Mouse (Mus musculus) lung, embryonic 15.5 days (tissue): ENCODE data around the gene Itgb2. TPM values are rescaled to one million over a fixed set of nuclear protein-coding genes. Genes with fewer than 3 reads are reported as not detected.

ENCODE experiments used
- ATAC-seq: fragments of 200-750 bp; cut with Nextera tagmentation; 2 replicates; pipeline ENCODE4 v1.8.0; 2017; ENCODE audit warnings: moderate number of reproducible peaks, borderline replicate concordance; ENCODE audit not compliant: low FRiP score, low TSS enrichment; ENCODE audit errors: extremely low read depth
- H3K27ac ChIP-seq: fragments of 300-500 bp; sonication (generic); 2 replicates; pipeline ENCODE4 v1.5.1; 2015; ENCODE audit warnings: moderate library complexity, mild to moderate bottlenecking, inconsistent platforms
- H3K27me3 ChIP-seq: fragments of 300-500 bp; sonication (generic); 2 replicates; pipeline ENCODE4 v1.6.1; 2015; ENCODE audit warnings: inconsistent platforms
- H3K36me3 ChIP-seq: fragments of 300-500 bp; sonication (generic); 2 replicates; pipeline ENCODE4 v1.6.1; 2015; ENCODE audit warnings: inconsistent platforms
- H3K4me1 ChIP-seq: fragments of 300-500 bp; sonication (generic); 2 replicates; pipeline ENCODE4 v1.6.1; 2015; ENCODE audit warnings: inconsistent platforms
- H3K4me2 ChIP-seq: fragments of 300-500 bp; sonication (generic); 2 replicates; pipeline ENCODE4 v1.6.1; 2015; ENCODE audit warnings: inconsistent platforms, mild to moderate bottlenecking, moderate library complexity
- H3K4me3 ChIP-seq: fragments of 300-500 bp; sonication (generic); 2 replicates; pipeline ENCODE4 v1.5.1; 2015; ENCODE audit warnings: mild to moderate bottlenecking, inconsistent platforms
- H3K9ac ChIP-seq: fragments of 300-500 bp; sonication (generic); 2 replicates; pipeline ENCODE4 v1.6.1; 2015; ENCODE audit warnings: inconsistent platforms
- H3K9me3 ChIP-seq: fragments of 300-500 bp; sonication (generic); 2 replicates; pipeline ENCODE4 v1.6.1; 2016; ENCODE audit warnings: inconsistent platforms
- WGBS: fragments of 180-500 bp; shearing (Covaris S2); methylation state at CpG from one replicate; pipeline ENCODE4 v1.1.7; 2015; 5-methylcytosine and 5-hydroxymethylcytosine counted together
- polyA plus RNA-seq: library from polyadenylated mRNA; unstranded; fragments of >200 nt; fragmentation: Nextera tagmentation; extraction: Ambion mirVana; gene quantifications from 2 replicates; pipeline ENCODE4 v1.2.1, GENCODE M21; 2015

Itgb2 gene
- polyA plus RNA-seq, 1 experiment from 2014 or later, result 5.3 TPM

GRCm38 (mm10) chr10:77556631-77557030 lies 26.6 kb downstream of the Itgb2 start:
- Histone ChIP-seq H3K9me3 (no peaks in the 10 kb centered on the region), H3K9ac (no peak overlapping the region), H3K27me3 (no peaks in the 10 kb centered on the region), H3K36me3 (no peaks in the 10 kb centered on the region), H3K4me3 (no peak overlapping the region), H3K4me2 (no peak overlapping the region), H3K4me1 (no peaks in the 10 kb centered on the region), H3K27ac (no peak overlapping the region)
- no peak for ATAC-seq
- whole genome bisulfite sequencing, result 89% methylated on average over 7 of the region's 7 CpGs

DNA sequence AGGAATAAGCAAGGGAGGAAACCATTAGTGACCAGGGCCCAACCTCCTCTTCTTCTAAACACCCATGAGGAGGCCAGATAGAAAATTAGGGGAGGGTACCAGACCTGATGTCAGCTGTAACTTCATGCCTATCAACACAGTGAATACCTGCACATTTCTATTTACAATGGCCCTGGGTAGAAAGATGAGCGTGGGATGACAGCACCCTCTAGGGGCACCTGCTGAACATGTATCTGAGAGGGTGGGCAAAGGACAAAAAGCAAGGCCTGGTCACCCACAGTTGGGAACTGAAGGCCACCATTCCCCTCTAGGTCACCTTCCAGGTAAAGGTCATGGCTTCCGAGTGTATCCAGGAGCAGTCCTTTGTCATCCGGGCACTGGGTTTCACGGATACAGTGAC lies 27.6 kb downstream of the Itgb2 start:
- H3K9ac ChIP-seq, result no peak overlapping the region
- ATAC-seq, result no peak
- H3K27me3 ChIP-seq, result no peaks in the 10 kb centered on the region
- no peaks in the 10 kb centered on the region for H3K36me3 ChIP-seq
- H3K4me3 ChIP-seq, result no peak overlapping the region
- WGBS, result 88% methylated on average over 4 of the region's 4 CpGs
- H3K27ac ChIP-seq, result no peak overlapping the region
- H3K9me3 ChIP-seq, result no peaks in the 10 kb centered on the region
- no peaks in the 10 kb centered on the region for H3K4me1 ChIP-seq
- H3K4me2 ChIP-seq, result no peak overlapping the region

DNA sequence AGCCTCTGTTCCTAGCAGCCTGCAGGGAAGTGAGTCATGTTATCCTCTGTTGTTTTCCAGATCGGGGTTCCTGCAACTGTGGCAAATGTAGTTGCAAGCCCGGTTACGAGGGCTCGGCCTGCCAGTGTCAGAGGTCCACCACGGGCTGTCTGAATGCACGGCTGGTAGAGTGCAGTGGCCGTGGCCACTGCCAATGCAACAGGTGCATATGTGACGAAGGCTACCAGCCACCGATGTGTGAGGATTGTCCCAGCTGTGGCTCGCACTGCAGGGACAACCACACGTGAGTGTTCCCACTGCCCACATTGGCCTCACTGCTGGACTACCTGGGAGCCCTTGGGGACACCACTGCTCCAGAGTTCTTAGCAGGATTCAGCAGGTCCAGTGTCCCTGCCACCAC lies 30.0 kb downstream of the Itgb2 start:
- ATAC-seq, result no peak
- Histone ChIP-seq H3K36me3 (no peaks in the 10 kb centered on the region), H3K9me3 (no peaks in the 10 kb centered on the region), H3K9ac (no peak overlapping the region), H3K4me1 (no peaks in the 10 kb centered on the region), H3K4me3 (no peak overlapping the region), H3K4me2 (no peak overlapping the region), H3K27ac (no peak overlapping the region), H3K27me3 (no peaks in the 10 kb centered on the region)
- 85% methylated on average over 11 of the region's 11 CpGs for WGBS

DNA sequence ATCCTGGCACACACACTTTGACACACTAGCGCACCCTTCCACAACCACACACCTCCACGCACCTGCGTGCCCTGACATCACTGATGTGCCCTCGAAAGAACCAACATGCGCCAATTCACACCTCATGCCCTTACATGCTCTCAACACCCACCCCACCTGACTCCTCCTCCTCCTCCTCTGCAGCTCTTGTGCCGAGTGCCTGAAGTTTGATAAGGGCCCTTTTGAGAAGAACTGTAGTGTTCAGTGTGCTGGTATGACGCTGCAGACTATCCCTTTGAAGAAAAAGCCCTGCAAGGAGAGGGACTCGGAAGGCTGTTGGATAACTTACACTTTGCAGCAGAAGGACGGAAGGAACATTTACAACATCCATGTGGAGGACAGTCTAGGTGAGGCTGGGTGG lies 30.8 kb downstream of the Itgb2 start:
- WGBS, result 68% methylated on average over 9 of the region's 9 CpGs
- H3K9ac ChIP-seq, result no peak overlapping the region
- ATAC-seq, result no peak
- H3K4me2 ChIP-seq, result no peak overlapping the region
- no peaks in the 10 kb centered on the region for H3K36me3 ChIP-seq
- H3K4me3 ChIP-seq, result no peak overlapping the region
- H3K9me3 ChIP-seq, result no peaks in the 10 kb centered on the region
- no peaks in the 10 kb centered on the region for H3K4me1 ChIP-seq
- no peak overlapping the region for H3K27ac ChIP-seq
- no peaks in the 10 kb centered on the region for H3K27me3 ChIP-seq

GRCm38 (mm10) chr10:77561508-77561907 lies 31.5 kb downstream of the Itgb2 start:
- Histone ChIP-seq H3K4me2 (no peak overlapping the region), H3K9ac (no peak overlapping the region), H3K4me3 (no peak overlapping the region), H3K27ac (no peak overlapping the region), H3K36me3 (no peaks in the 10 kb centered on the region), H3K4me1 (no peaks in the 10 kb centered on the region), H3K27me3 (no peaks in the 10 kb centered on the region), H3K9me3 (no peaks in the 10 kb centered on the region)
- no peak for ATAC-seq
- WGBS, result 59% methylated on average over 2 of the region's 2 CpGs

- H3K9me3 ChIP-seq, result no peaks in the 10 kb centered on the region
- H3K27ac ChIP-seq, result no peak overlapping the region
- 65% methylated on average over 8 of the region's 8 CpGs for WGBS
- H3K9ac ChIP-seq, result no peak overlapping the region
- ATAC-seq, result no peak
- H3K36me3 ChIP-seq, result no peaks in the 10 kb centered on the region
- no peak overlapping the region for H3K4me2 ChIP-seq
- H3K4me1 ChIP-seq, result peaks cover 10% of the 10 kb centered on the region
- H3K4me3 ChIP-seq, result no peak overlapping the region
- H3K27me3 ChIP-seq, result no peaks in the 10 kb centered on the region
These were observed 35.0 kb downstream of the Itgb2 start for GRCm38 (mm10) chr10:77565005-77565404.

DNA sequence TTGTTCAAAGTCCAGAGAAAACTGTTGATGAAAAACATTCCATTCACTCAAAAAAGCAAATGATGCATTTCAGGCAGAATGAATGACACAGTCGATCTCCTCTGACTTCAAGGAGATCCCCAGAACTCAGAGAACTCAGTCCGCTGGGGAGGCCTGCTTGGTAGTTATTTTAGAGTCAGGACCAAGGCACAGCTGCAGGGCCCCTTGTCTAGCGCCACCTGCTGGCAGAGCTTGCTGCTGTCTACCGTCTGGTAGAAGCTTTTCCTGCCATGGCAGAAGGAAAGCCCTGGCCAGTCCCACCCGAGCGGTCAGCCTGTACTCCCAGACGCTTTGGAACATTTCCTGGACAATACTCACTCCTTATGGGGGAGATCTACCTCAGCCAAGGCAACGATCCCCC lies 36.6 kb downstream of the Itgb2 start:
- Histone ChIP-seq H3K36me3 (no peaks in the 10 kb centered on the region), H3K4me1 (peaks cover 10% of the 10 kb centered on the region), H3K27me3 (no peaks in the 10 kb centered on the region), H3K9me3 (no peaks in the 10 kb centered on the region), H3K27ac (no peak overlapping the region), H3K4me2 (no peak overlapping the region), H3K4me3 (no peak overlapping the region), H3K9ac (no peak overlapping the region)
- ATAC-seq, result no peak
- 35% methylated on average over 8 of the region's 8 CpGs for WGBS

GRCm38 (mm10) chr10:77569481-77569880 lies 39.4 kb downstream of the Itgb2 start:
- 26% methylated on average over 7 of the region's 7 CpGs for WGBS
- no peak for ATAC-seq
- Histone ChIP-seq H3K27me3 (no peaks in the 10 kb centered on the region), H3K4me3 (no peak overlapping the region), H3K27ac (peak overlapping the region; percentile 31), H3K9me3 (no peaks in the 10 kb centered on the region), H3K36me3 (no peaks in the 10 kb centered on the region), H3K9ac (no peak overlapping the region), H3K4me1 (peaks cover 10% of the 10 kb centered on the region), H3K4me2 (no peak overlapping the region)

GRCm38 (mm10) chr10:77569973-77570658 lies 40.1 kb downstream of the Itgb2 start:
- no peak overlapping the region for H3K4me3 ChIP-seq
- no peaks in the 10 kb centered on the region for H3K9me3 ChIP-seq
- H3K9ac ChIP-seq, result no peak overlapping the region
- ATAC-seq, result no peak
- peak overlapping the region; percentile 33; the same call in 1 of the 2 replicates for H3K27ac ChIP-seq
- H3K4me2 ChIP-seq, result no peak overlapping the region
- no peaks in the 10 kb centered on the region for H3K27me3 ChIP-seq
- peaks cover 10% of the 10 kb centered on the region for H3K4me1 ChIP-seq
- no peaks in the 10 kb centered on the region for H3K36me3 ChIP-seq
- 30% methylated on average over 6 of the region's 6 CpGs for WGBS

GRCm38 (mm10) chr10:77572225-77572624 lies 42.2 kb downstream of the Itgb2 start:
- WGBS, result 25% methylated on average over 3 of the region's 3 CpGs
- Histone ChIP-seq H3K27ac (no peak overlapping the region), H3K4me2 (no peak overlapping the region), H3K9me3 (no peaks in the 10 kb centered on the region), H3K4me3 (no peak overlapping the region), H3K9ac (no peak overlapping the region), H3K27me3 (no peaks in the 10 kb centered on the region), H3K36me3 (no peaks in the 10 kb centered on the region), H3K4me1 (peaks cover 10% of the 10 kb centered on the region)
- ATAC-seq, result no peak

DNA sequence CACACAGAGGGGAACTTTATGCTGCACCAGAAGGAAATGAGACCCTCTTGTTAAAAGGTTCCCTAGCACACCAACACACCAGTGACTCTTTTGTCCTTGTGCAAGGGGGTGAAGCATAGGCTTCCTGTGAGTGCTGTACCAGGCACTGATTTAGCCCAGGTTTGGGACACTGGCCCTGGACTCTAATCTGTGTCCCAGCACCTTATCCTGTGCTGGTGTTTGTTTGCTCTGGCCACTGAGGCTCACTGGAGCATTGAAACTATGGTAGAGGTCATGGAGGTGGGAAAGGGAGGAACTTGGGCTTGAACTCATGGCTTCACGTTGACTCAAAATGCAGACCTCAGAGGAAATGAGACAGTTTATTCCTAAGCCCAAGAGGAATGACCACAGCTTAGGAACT lies 43.1 kb downstream of the Itgb2 start:
- ATAC-seq, result no peak
- H3K4me2 ChIP-seq, result no peak overlapping the region
- no peaks in the 10 kb centered on the region for H3K27me3 ChIP-seq
- no peak overlapping the region for H3K27ac ChIP-seq
- H3K4me1 ChIP-seq, result peaks cover 10% of the 10 kb centered on the region
- no peaks in the 10 kb centered on the region for H3K9me3 ChIP-seq
- no peak overlapping the region for H3K4me3 ChIP-seq
- 69% methylated on average over 1 of the region's 1 CpGs for WGBS
- no peak overlapping the region for H3K9ac ChIP-seq
- no peaks in the 10 kb centered on the region for H3K36me3 ChIP-seq

GRCm38 (mm10) chr10:77580027-77580920 lies 50.2 kb downstream of the Itgb2 start:
- H3K4me1 ChIP-seq, result peaks cover 24% of the 10 kb centered on the region
- no peak overlapping the region for H3K9ac ChIP-seq
- no peaks in the 10 kb centered on the region for H3K9me3 ChIP-seq
- no peaks in the 10 kb centered on the region for H3K36me3 ChIP-seq
- H3K27ac ChIP-seq, result no peak overlapping the region
- no peaks in the 10 kb centered on the region for H3K27me3 ChIP-seq
- H3K4me2 ChIP-seq, result peak overlapping the region; percentile 64; the same call in 1 of the 2 replicates
- WGBS, result 52% methylated on average over 10 of the region's 10 CpGs
- ATAC-seq, result no peak
- H3K4me3 ChIP-seq, result no peak overlapping the region
